Comparison of ENCODE assay signal across 21 mouse cellular contexts in the genomic region with DNA sequence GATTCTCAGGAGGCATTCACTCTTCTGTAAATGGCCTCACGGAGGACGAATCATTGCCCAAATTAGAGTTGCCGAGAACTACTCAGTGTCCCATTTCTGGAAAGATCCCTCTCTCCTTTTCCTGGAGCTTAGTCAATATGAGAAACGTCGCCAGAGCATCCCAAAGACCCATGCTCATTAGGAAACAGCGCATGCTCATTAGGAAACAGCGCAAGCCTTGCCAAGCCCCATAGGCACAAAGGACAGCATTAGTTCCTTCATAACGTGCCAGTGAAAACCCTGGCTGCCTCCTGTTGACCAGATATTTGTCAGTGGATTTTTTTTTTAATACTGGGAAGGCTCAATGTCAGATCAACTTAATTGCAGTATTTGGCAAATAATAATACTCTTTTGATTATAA.
DNase-seq lines count a peak whose midpoint lies in the region; ATAC-seq and TF ChIP-seq lines count a peak whose summit lies in the region.
"Had no signal": no experiment of that assay in that cellular context is flagged by ENCODE, and none has a peak within 500 bp of the region (broad histone marks: within the 10 kb centered on the region; RNA-seq: fewer than 3 reads in every experiment).

No protein-coding gene starts in this region.

- 26% methylated on average over 8 of the region's 8 CpGs for WGBS in forebrain, embryonic 14.5 days
- WGBS in forebrain, embryonic 10.5 days = 78% methylated on average over 8 of the region's 8 CpGs
- WGBS in midbrain, embryonic 15.5 days = 64% methylated on average over 8 of the region's 8 CpGs
- WGBS in midbrain, embryonic 13.5 days = 69% methylated on average over 8 of the region's 8 CpGs
- 38% methylated on average over 8 of the region's 8 CpGs for WGBS in hindbrain, postnatal 0 days

- H3K9ac ChIP-seq in forebrain, embryonic 14.5 days (ENCODE audit: low read length) = no peak overlapping the region
- no peak overlapping the region for H3K9ac ChIP-seq in midbrain, embryonic 15.5 days
- no peak overlapping the region for H3K9ac ChIP-seq in midbrain, embryonic 13.5 days (replicated peaks)
- H3K9ac ChIP-seq in hindbrain, postnatal 0 days (replicated peaks; ENCODE audit: low read length) = no peak overlapping the region
- H3K9ac ChIP-seq: heart, embryonic 13.5 days had no signal

- no peak overlapping the region for H3K27ac ChIP-seq in forebrain, embryonic 14.5 days (ENCODE audit: low read depth, low read length)
- no peak overlapping the region for H3K27ac ChIP-seq in forebrain, embryonic 10.5 days
- no peak overlapping the region for H3K27ac ChIP-seq in midbrain, embryonic 15.5 days
- no peak overlapping the region for H3K27ac ChIP-seq in midbrain, embryonic 13.5 days
- H3K27ac ChIP-seq in hindbrain, postnatal 0 days = no peak overlapping the region
- H3K27ac ChIP-seq: heart, embryonic 13.5 days had no signal

- H3K4me2 ChIP-seq in forebrain, embryonic 14.5 days (ENCODE audit: low read length) = no peak overlapping the region
- no peak overlapping the region for H3K4me2 ChIP-seq in midbrain, embryonic 15.5 days
- H3K4me2 ChIP-seq in midbrain, embryonic 13.5 days (replicated peaks) = no peak overlapping the region
- H3K4me2 ChIP-seq in hindbrain, postnatal 0 days (ENCODE audit: low read depth, low read length) = no peak overlapping the region
- H3K4me2 ChIP-seq: heart, embryonic 13.5 days had no signal

- peak; percentile 90 for ATAC-seq in forebrain, embryonic 14.5 days
- 0 out of 2 replicates have a peak, but pooled peaks have one; percentile 42 for ATAC-seq in midbrain, embryonic 15.5 days (replicated peaks)
- ATAC-seq in midbrain, embryonic 13.5 days = no peak
- 0 out of 2 replicates have a peak, but pooled peaks have one; percentile 59 for ATAC-seq in hindbrain, postnatal 0 days
- ATAC-seq: lung, postnatal 0 days; midbrain, embryonic 16.5 days had no signal

- peak; percentile 86 for DNase-seq in forebrain, embryonic 14.5 days (ENCODE audit: low spot score)
- no peak for DNase-seq in forebrain, embryonic 10.5 days (ENCODE audit: extremely low spot score, low spot score)
- DNase-seq in brain, embryonic 14.5 days (ENCODE audit: low read depth) = peak; percentile 90
- peak; percentile 77 for DNase-seq in hindbrain, postnatal 0 days (ENCODE audit: low spot score)
- DNase-seq in spleen, postnatal 4 days (ENCODE audit: low spot score in 2 of 2) = no peak
- DNase-seq: adrenal gland, adult 8-10 months; B cell, adult 2 months; cerebellum, adult 11 months; cerebellum, postnatal 36 days; gastrocnemius, postnatal 10 days; heart, adult 18-20 months; kidney, adult 9 months; kidney, postnatal 25 days; liver; right cerebral cortex, postnatal 4 days had no signal

- no peak overlapping the region for H3K4me3 ChIP-seq in forebrain, embryonic 14.5 days (ENCODE audit: low read depth, low read length)
- no peak overlapping the region for H3K4me3 ChIP-seq in forebrain, embryonic 10.5 days
- no peak overlapping the region for H3K4me3 ChIP-seq in midbrain, embryonic 15.5 days
- no peak overlapping the region for H3K4me3 ChIP-seq in midbrain, embryonic 13.5 days (replicated peaks)
- no peak overlapping the region for H3K4me3 ChIP-seq in hindbrain, postnatal 0 days (ENCODE audit: low read length)
- H3K4me3 ChIP-seq: erythroblast, embryonic 14.5 days; heart, embryonic 13.5 days had no signal

- no peak for TF ChIP-seq POLR2A in brain, embryonic 14.5 days (IDR thresholded peaks at IDR 0.05; ENCODE audit: borderline replicate concordance, extremely low read depth, insufficient read depth, insufficient read length, poor library complexity, severe bottlenecking)

- H3K9me3 ChIP-seq in forebrain, embryonic 14.5 days (replicated peaks; ENCODE audit: control insufficient read depth, low read length) = no peaks in the 10 kb centered on the region
- H3K9me3 ChIP-seq in forebrain, embryonic 10.5 days = no peaks in the 10 kb centered on the region
- H3K9me3 ChIP-seq in midbrain, embryonic 15.5 days = no peaks in the 10 kb centered on the region
- H3K9me3 ChIP-seq in midbrain, embryonic 13.5 days = no peaks in the 10 kb centered on the region
- no peaks in the 10 kb centered on the region for H3K9me3 ChIP-seq in hindbrain, postnatal 0 days (ENCODE audit: low read length)
- H3K9me3 ChIP-seq: heart, embryonic 13.5 days had no signal

- H3K36me3 ChIP-seq in forebrain, embryonic 14.5 days (ENCODE audit: control insufficient read depth, insufficient read depth, low read length) = no peaks in the 10 kb centered on the region
- no peaks in the 10 kb centered on the region for H3K36me3 ChIP-seq in forebrain, embryonic 10.5 days (replicated peaks)
- H3K36me3 ChIP-seq in midbrain, embryonic 15.5 days (replicated peaks) = no peaks in the 10 kb centered on the region
- no peaks in the 10 kb centered on the region for H3K36me3 ChIP-seq in midbrain, embryonic 13.5 days
- H3K36me3 ChIP-seq in hindbrain, postnatal 0 days (ENCODE audit: insufficient read depth, low read length) = no peaks in the 10 kb centered on the region
- H3K36me3 ChIP-seq: heart, embryonic 13.5 days had no signal

- no peak for TF ChIP-seq CTCF in brain, embryonic 14.5 days (IDR thresholded peaks at IDR 0.05; ENCODE audit: borderline replicate concordance, extremely low read depth, insufficient read depth, insufficient read length)
- no peak for TF ChIP-seq CTCF in hindbrain, postnatal 0 days (IDR thresholded peaks at IDR 0.05; ENCODE audit: low read depth)

- no peaks in the 10 kb centered on the region for H3K27me3 ChIP-seq in forebrain, embryonic 14.5 days (replicated peaks; ENCODE audit: control insufficient read depth, insufficient read depth, low read length)
- H3K27me3 ChIP-seq in forebrain, embryonic 10.5 days (ENCODE audit: poor library complexity, severe bottlenecking) = no peaks in the 10 kb centered on the region
- no peaks in the 10 kb centered on the region for H3K27me3 ChIP-seq in midbrain, embryonic 15.5 days (replicated peaks)
- no peaks in the 10 kb centered on the region for H3K27me3 ChIP-seq in midbrain, embryonic 13.5 days
- H3K27me3 ChIP-seq in hindbrain, postnatal 0 days (ENCODE audit: insufficient read depth, low read length) = no peaks in the 10 kb centered on the region
- H3K27me3 ChIP-seq: heart, embryonic 13.5 days had no signal

- no peaks in the 10 kb centered on the region for H3K4me1 ChIP-seq in forebrain, embryonic 14.5 days (ENCODE audit: control insufficient read depth, insufficient read depth, low read length)
- peaks cover 6% of the 10 kb centered on the region for H3K4me1 ChIP-seq in forebrain, embryonic 10.5 days
- H3K4me1 ChIP-seq in midbrain, embryonic 15.5 days = no peaks in the 10 kb centered on the region
- no peaks in the 10 kb centered on the region for H3K4me1 ChIP-seq in midbrain, embryonic 13.5 days (replicated peaks)
- no peaks in the 10 kb centered on the region for H3K4me1 ChIP-seq in hindbrain, postnatal 0 days (ENCODE audit: insufficient read depth, low read length)
- H3K4me1 ChIP-seq: heart, embryonic 13.5 days had no signal

Comparison
In these comparisons a context has a peak if more than half of its experiments do, and no peak if none do; other contexts are left out.
1. DNase-seq: peak in forebrain, embryonic 14.5 days (single experiment), brain, embryonic 14.5 days (single experiment) and hindbrain, postnatal 0 days (single experiment); none in forebrain, embryonic 10.5 days (single experiment) and spleen, postnatal 4 days (0 of 2).